Mouse (Mus musculus): ENCODE results near the gene Rbm47. TPM values are rescaled to one million over a fixed set of nuclear protein-coding genes. Genes with fewer than 3 reads are reported as not detected.
A peak's percentile ranks its signal among the peaks of the same experiment; 100 is the strongest.

Rbm47 gene
- polyA plus RNA-seq, 1 experiment, result 0.05 TPM

DNA sequence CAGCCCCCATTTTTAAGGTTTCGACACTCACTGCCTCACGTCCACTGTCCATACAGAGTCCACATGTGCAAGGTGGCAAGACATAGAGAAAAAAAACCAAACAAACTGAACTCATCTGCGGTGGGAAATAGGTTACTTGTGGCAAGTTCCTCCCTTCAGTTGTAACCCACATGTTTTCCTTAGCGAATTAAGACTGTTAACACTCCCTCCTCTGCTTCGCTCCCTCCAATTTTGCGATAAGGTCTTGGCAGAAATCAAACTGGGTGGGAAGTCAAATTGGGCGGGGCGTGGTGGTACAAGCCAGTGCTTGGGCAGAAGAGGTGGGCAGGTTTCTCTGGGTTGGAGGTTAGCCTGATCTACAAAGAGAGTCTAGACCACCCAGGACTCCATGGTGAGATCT lies 101.2 kb downstream of the Rbm47 start:
- Histone ChIP-seq H3K36me3 (ENCODE audit: control insufficient read depth) (no peaks in the 10 kb centered on the region), H3K4me1 (ENCODE audit: control insufficient read depth) (peaks cover 4% of the 10 kb centered on the region), H3K27me3 (ENCODE audit: control insufficient read depth) (peaks cover 4% of the 10 kb centered on the region; the same call in 1 of the 2 replicates), H3K9me3 (ENCODE audit: control insufficient read depth, low read length) (no peaks in the 10 kb centered on the region), H3K4me3 (replicated peaks) (no peak overlapping the region)
- no peak for TF ChIP-seq TAL1 (IDR thresholded peaks at IDR 0.05; ENCODE audit: low read length)
- TF ChIP-seq GATA1 (IDR thresholded peaks at IDR 0.05; ENCODE audit: low read length), result no peak

DNA sequence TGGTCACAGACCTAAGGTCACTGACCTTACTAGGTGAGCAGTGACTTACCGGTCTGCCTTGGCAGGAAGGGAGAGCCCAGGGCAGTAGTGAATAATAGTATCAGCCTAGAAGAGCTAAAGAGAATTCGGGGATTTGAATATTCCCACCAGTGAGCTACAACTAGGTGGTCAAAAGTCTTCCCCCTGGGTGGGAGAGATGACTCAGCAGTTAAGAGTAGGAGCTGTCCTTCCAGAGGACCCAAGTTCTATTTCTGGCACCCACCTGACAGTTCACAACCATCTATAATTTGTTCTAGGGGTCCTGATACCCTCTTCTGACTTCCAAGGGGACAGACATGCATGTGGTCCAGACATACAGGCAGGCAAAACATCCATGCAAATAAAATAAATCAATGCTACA lies 102.6 kb downstream of the Rbm47 start:
- Histone ChIP-seq H3K36me3 (ENCODE audit: control insufficient read depth) (no peaks in the 10 kb centered on the region), H3K4me1 (ENCODE audit: control insufficient read depth) (peaks cover 4% of the 10 kb centered on the region), H3K9me3 (ENCODE audit: control insufficient read depth, low read length) (no peaks in the 10 kb centered on the region), H3K4me3 (replicated peaks) (no peak overlapping the region), H3K27me3 (ENCODE audit: control insufficient read depth) (peaks cover 4% of the 10 kb centered on the region; the same call in 1 of the 2 replicates)
- TF ChIP-seq GATA1 (IDR thresholded peaks at IDR 0.05; ENCODE audit: low read length) (no peak), TAL1 (IDR thresholded peaks at IDR 0.05; ENCODE audit: low read length) (no peak)

DNA sequence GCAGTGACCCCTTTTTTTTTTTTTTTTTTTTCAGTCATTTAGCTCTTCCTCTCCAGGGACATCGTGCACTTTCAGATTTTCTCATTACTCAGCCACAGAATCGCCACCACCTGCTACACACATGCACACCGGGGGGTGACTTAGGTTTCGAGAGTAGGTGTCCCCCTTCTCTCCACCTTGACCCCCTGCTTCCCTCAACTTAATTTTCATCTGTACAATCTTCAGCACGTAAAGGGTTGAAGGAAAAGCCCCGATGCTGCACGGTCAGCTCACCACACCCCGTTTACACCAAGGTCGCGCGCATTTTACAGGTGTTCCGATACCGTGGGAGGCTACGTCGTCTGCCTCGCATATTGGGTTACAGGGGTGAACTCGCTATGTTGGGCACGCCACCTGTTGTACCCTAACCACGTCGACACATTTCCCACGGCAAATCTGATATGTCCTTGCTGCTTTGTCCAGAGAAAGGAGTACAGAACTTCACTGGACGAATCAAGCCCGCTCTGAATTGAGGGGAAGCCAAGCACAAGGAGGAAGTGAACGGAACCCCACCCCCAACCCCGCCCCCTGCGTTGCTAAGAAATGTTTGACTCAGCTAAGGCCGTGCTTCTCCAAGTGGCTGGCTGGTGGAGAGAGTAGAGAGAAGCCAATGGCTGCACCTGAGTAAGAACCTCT lies 103.3 kb downstream of the Rbm47 start:
- no peaks in the 10 kb centered on the region for H3K9me3 ChIP-seq (ENCODE audit: control insufficient read depth, low read length)
- H3K36me3 ChIP-seq (ENCODE audit: control insufficient read depth), result no peaks in the 10 kb centered on the region
- TF ChIP-seq GATA1 (IDR thresholded peaks at IDR 0.05; ENCODE audit: low read length) (no peak), TAL1 (IDR thresholded peaks at IDR 0.05; ENCODE audit: low read length) (no peak)
- H3K27me3 ChIP-seq (ENCODE audit: control insufficient read depth), result peaks cover 4% of the 10 kb centered on the region; the same call in 1 of the 2 replicates
- H3K4me3 ChIP-seq (replicated peaks), result peak overlapping the region; percentile 25
- peaks cover 4% of the 10 kb centered on the region for H3K4me1 ChIP-seq (ENCODE audit: control insufficient read depth)

DNA sequence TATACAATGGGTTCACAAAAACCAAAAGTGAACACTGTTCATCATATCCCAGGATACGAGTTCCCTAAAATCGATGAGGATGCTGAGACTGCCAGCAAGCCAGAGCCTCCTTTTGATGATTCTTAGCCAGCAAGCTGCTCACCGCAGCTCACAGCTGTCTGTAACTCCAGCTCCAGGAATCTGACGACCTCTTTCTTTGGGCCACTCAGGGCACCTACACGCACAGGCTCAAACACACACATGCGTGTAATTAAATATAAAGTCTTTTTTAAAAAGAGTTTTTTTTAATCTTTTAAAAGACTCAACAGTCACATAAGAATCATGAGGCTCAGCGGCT lies 103.8 kb downstream of the Rbm47 start:
- H3K27me3 ChIP-seq (ENCODE audit: control insufficient read depth), result peaks cover 4% of the 10 kb centered on the region; the same call in 1 of the 2 replicates
- H3K4me1 ChIP-seq (ENCODE audit: control insufficient read depth), result peaks cover 4% of the 10 kb centered on the region
- H3K36me3 ChIP-seq (ENCODE audit: control insufficient read depth), result no peaks in the 10 kb centered on the region
- TF ChIP-seq GATA1 (IDR thresholded peaks at IDR 0.05; ENCODE audit: low read length) (no peak), TAL1 (IDR thresholded peaks at IDR 0.05; ENCODE audit: low read length) (no peak)
- H3K4me3 ChIP-seq (replicated peaks), result no peak overlapping the region
- no peaks in the 10 kb centered on the region for H3K9me3 ChIP-seq (ENCODE audit: control insufficient read depth, low read length)

DNA sequence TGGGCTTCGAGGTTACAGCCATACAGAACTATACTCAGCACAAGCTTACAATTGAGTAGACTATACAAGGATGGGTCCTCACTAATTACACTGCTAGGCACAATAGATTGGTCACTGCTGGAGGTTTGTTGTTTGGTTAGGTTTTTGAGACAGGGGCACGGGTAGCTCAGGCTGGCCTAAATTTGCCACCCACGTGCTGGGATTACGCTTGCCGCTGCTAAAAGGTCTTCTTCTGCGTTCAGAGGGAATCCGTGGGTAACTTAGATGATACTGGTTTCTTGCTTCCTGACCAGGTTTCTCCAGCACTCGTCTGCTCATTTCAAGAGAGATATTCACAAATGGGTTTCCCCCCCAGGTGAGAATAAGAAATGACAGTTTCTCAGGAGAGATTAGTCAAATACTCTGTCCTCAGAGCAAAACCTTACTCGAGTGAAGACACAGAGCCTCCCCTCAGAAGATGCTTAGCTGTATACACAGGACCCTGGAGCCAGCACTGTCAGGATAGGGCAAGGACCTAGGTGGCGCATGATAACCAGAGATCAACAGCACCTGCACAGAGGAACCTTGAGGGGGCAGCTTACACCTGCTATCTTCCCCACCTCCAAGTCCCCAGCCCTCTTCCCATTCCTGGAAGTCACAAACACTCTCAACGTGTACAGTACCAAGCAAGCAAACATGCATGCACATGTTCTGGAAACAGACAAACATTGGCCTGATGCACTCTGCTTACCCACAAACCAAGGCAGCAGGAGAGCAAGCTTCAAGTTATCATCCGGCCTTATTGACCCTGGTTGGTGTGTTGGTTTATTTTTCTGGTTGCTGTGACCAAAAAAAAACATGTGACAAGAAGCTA lies 104.6 kb downstream of the Rbm47 start:
- Histone ChIP-seq H3K4me1 (ENCODE audit: control insufficient read depth) (peaks cover 4% of the 10 kb centered on the region), H3K36me3 (ENCODE audit: control insufficient read depth) (no peaks in the 10 kb centered on the region), H3K4me3 (replicated peaks) (no peak overlapping the region), H3K27me3 (ENCODE audit: control insufficient read depth) (peaks cover 4% of the 10 kb centered on the region; the same call in 1 of the 2 replicates), H3K9me3 (ENCODE audit: control insufficient read depth, low read length) (no peaks in the 10 kb centered on the region)
- TF ChIP-seq TAL1 (IDR thresholded peaks at IDR 0.05; ENCODE audit: low read length) (no peak), GATA1 (IDR thresholded peaks at IDR 0.05; ENCODE audit: low read length) (no peak)

DNA sequence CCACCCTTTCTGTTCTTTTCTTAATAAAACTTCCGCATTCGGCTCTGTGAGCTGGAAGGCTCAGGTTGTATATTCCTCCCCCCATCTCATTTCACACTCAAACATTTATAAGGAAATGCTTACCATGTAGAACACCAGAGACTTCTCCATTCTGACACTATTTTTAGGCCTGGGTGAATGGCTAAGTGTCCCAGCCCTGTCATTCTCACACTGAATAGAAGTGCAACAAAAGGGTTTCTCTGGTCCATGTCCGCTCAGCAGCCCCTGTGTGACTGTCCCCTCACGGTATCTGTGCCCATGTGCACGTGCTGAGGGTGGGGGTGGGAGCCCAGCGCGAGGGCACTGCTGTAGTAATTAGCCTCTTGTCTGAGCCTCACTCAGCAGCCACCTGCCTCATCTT lies 105.7 kb downstream of the Rbm47 start:
- peaks cover 4% of the 10 kb centered on the region for H3K4me1 ChIP-seq (ENCODE audit: control insufficient read depth)
- TF ChIP-seq GATA1 (IDR thresholded peaks at IDR 0.05; ENCODE audit: low read length) (no peak), TAL1 (IDR thresholded peaks at IDR 0.05; ENCODE audit: low read length) (no peak)
- H3K27me3 ChIP-seq (ENCODE audit: control insufficient read depth), result peaks cover 4% of the 10 kb centered on the region; the same call in 1 of the 2 replicates
- no peaks in the 10 kb centered on the region for H3K36me3 ChIP-seq (ENCODE audit: control insufficient read depth)
- H3K4me3 ChIP-seq (replicated peaks), result no peak overlapping the region
- no peaks in the 10 kb centered on the region for H3K9me3 ChIP-seq (ENCODE audit: control insufficient read depth, low read length)

DNA sequence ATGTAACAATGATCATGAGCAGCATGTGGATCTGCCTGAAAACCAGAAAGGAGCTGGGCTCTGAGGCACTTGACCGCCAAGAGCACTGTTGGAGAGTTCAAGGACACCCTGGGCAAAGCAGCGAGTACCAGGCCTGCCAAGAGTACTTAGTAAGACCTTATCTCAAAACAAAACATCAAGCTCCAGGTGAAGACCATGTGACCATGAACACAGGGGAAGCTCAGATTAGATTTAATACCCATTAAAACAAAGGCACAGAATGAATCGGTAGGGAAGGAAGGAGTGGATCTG lies 110.0 kb downstream of the Rbm47 start:
- Histone ChIP-seq H3K27me3 (ENCODE audit: control insufficient read depth) (no peaks in the 10 kb centered on the region), H3K9me3 (ENCODE audit: control insufficient read depth, low read length) (no peaks in the 10 kb centered on the region), H3K36me3 (ENCODE audit: control insufficient read depth) (no peaks in the 10 kb centered on the region), H3K4me3 (replicated peaks) (no peak overlapping the region), H3K4me1 (ENCODE audit: control insufficient read depth) (no peaks in the 10 kb centered on the region)
- no peak for TF ChIP-seq GATA1 (IDR thresholded peaks at IDR 0.05; ENCODE audit: low read length)
- TF ChIP-seq TAL1 (IDR thresholded peaks at IDR 0.05; ENCODE audit: low read length), result no peak

DNA sequence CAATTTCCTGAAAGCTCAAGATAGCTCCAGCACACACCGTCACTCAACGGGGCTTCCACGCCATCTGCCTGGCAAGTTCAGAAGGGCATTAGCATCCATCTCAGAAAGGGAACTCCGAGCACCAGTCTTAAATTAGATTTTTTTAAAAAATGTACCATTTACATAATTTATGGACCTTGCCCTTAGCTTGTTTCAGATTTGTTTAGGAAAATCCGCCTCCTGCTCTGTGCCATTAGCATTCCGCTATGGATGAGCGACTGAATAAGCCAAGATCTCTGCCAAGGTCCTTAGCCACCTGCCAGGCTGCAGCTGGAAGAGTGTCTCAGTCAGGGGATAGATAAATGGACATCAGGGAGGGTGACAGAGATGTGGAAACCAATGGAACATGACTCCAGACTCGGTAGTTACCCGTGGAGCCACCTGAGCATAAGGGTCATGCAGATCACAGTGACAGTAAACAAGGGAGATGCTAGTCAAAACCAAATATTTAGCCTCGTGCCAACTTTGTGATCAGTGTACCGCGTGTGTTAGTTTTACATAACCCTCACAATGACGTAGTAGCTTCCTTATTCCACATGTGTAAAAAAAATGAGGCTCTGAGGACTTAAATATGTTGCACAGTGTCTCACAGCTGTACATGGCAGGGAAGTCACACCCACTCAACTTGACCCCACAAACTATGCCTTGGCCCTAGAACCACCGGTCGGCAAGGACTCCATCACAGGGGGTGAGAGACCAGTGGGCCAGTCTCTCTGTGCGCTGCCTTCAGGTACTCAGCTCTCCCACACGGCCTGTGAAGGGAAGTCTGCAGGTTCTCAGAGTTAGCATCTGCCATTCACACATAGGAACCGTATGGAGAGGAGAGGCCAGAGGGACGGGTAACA lies 110.6 kb downstream of the Rbm47 start:
- H3K9me3 ChIP-seq (ENCODE audit: control insufficient read depth, low read length), result no peaks in the 10 kb centered on the region
- TF ChIP-seq TAL1 (IDR thresholded peaks at IDR 0.05; ENCODE audit: low read length), result no peak
- TF ChIP-seq GATA1 (IDR thresholded peaks at IDR 0.05; ENCODE audit: low read length), result no peak
- H3K27me3 ChIP-seq (ENCODE audit: control insufficient read depth), result no peaks in the 10 kb centered on the region
- H3K4me1 ChIP-seq (ENCODE audit: control insufficient read depth), result no peaks in the 10 kb centered on the region
- H3K36me3 ChIP-seq (ENCODE audit: control insufficient read depth), result no peaks in the 10 kb centered on the region
- no peak overlapping the region for H3K4me3 ChIP-seq (replicated peaks)

DNA sequence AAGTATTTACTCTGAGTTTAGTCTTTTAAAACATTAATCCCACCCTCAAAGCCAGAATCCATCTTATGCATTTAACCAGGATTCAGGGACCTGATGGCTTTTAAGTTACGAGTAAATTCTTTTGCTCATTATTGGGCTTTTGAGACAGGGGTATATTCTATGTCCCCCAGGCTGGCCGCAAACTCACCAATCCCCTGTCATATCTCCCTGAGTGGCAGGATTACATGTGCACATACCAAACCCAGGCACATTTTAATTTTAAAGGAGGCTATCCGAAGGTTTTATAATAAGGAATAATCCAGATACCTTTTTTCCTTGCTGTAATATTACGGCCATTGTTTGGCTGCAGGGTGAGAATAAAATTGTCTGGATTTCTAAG lies 111.3 kb downstream of the Rbm47 start:
- no peak overlapping the region for H3K4me3 ChIP-seq (replicated peaks)
- H3K4me1 ChIP-seq (ENCODE audit: control insufficient read depth), result no peaks in the 10 kb centered on the region
- no peaks in the 10 kb centered on the region for H3K9me3 ChIP-seq (ENCODE audit: control insufficient read depth, low read length)
- no peaks in the 10 kb centered on the region for H3K27me3 ChIP-seq (ENCODE audit: control insufficient read depth)
- no peak for TF ChIP-seq GATA1 (IDR thresholded peaks at IDR 0.05; ENCODE audit: low read length)
- no peak for TF ChIP-seq TAL1 (IDR thresholded peaks at IDR 0.05; ENCODE audit: low read length)
- H3K36me3 ChIP-seq (ENCODE audit: control insufficient read depth), result no peaks in the 10 kb centered on the region
